Mouse (Mus musculus) hindbrain, embryonic 10.5 days (tissue): ENCODE results near the gene Chrdl2. TPM values are rescaled to one million over a fixed set of nuclear protein-coding genes. Genes with fewer than 3 reads are reported as not detected.
"Not testable (repeated sequence)": the region's sequence is repeated elsewhere in the genome, so short reads cannot be mapped to it uniquely, and the experiment has no call there.

Source experiments
- DNase-seq: peaks from one replicate; pipeline ENCODE4 v3.0.0-alpha.2; 2017; ENCODE audit warnings: low spot score
- H3K27ac ChIP-seq: fragments of 300-500 bp; sonication (generic); 2 replicates; pipeline ENCODE4 v1.5.1; 2016; ENCODE audit warnings: mild to moderate bottlenecking, moderate library complexity
- H3K27me3 ChIP-seq: fragments of 300-500 bp; sonication (generic); 2 replicates; pipeline ENCODE4 v1.6.1; 2016; ENCODE audit warnings: mild to moderate bottlenecking; ENCODE audit not compliant: poor library complexity, insufficient read depth, severe bottlenecking
- H3K36me3 ChIP-seq: fragments of 300-500 bp; sonication (generic); 2 replicates; pipeline ENCODE4 v1.6.1; 2016; ENCODE audit warnings: mild to moderate bottlenecking, moderate library complexity
- H3K4me1 ChIP-seq: fragments of 300-500 bp; sonication (generic); replicated peaks from 2 replicates; pipeline ENCODE4 v1.6.1; 2016; ENCODE audit warnings: mild to moderate bottlenecking
- H3K4me3 ChIP-seq: fragments of 300-500 bp; sonication (generic); 2 replicates; pipeline ENCODE4 v1.5.1; 2016; ENCODE audit warnings: mild to moderate bottlenecking, moderate library complexity
- H3K9me3 ChIP-seq: fragments of 300-500 bp; sonication (generic); 2 replicates; pipeline ENCODE4 v1.6.1; 2016; ENCODE audit warnings: mild to moderate bottlenecking, moderate library complexity
- WGBS: fragments of 180-500 bp; shearing (Covaris S2); methylation state at CpG from one replicate; pipeline ENCODE4 v1.1.7; 2016; 5-methylcytosine and 5-hydroxymethylcytosine counted together
- polyA plus RNA-seq: library from polyadenylated mRNA; unstranded; fragments of >200 nt; fragmentation: Nextera tagmentation; extraction: Ambion mirVana; gene quantifications from 2 replicates; pipeline ENCODE4 v1.2.1, GENCODE M21; 2016

Gene Chrdl2
- polyA plus RNA-seq, 1 experiment from 2014 or later: 0.56 TPM

- Histone ChIP-seq H3K9me3 (no peaks in the 10 kb centered on the region), H3K27ac (no peak overlapping the region), H3K27me3 (no peaks in the 10 kb centered on the region; the same call in 1 of the 2 replicates), H3K4me3 (no peak overlapping the region), H3K4me1 (peaks cover 4% of the 10 kb centered on the region; the same call in 1 of the 2 replicates), H3K36me3 (no peaks in the 10 kb centered on the region)
- WGBS: 68% methylated on average over 5 of the region's 5 CpGs
- DNase-seq: no peak
Measured at GRCm38 (mm10) chr7:100027353-100027752, 21.4 kb downstream of the Chrdl2 start.

GRCm38 (mm10) chr7:100029307-100029706, 23.3 kb downstream of the Chrdl2 start:
- H3K27ac ChIP-seq: no peak overlapping the region
- H3K36me3 ChIP-seq: no peaks in the 10 kb centered on the region
- no peaks in the 10 kb centered on the region; the same call in 1 of the 2 replicates for H3K27me3 ChIP-seq
- DNase-seq: peak; percentile 30
- H3K4me3 ChIP-seq: no peak overlapping the region
- H3K9me3 ChIP-seq: no peaks in the 10 kb centered on the region
- 38% methylated on average over 3 of the region's 3 CpGs for WGBS
- H3K4me1 ChIP-seq: peaks cover 4% of the 10 kb centered on the region; the same call in 1 of the 2 replicates

- Histone ChIP-seq H3K27ac (no peak overlapping the region), H3K36me3 (no peaks in the 10 kb centered on the region), H3K9me3 (no peaks in the 10 kb centered on the region), H3K4me3 (no peak overlapping the region), H3K4me1 (peaks cover 4% of the 10 kb centered on the region; the same call in 1 of the 2 replicates), H3K27me3 (no peaks in the 10 kb centered on the region; the same call in 1 of the 2 replicates)
- 84% methylated on average over 8 of the region's 8 CpGs for WGBS
- no peak for DNase-seq
Measured at GRCm38 (mm10) chr7:100030996-100031749, 25.2 kb downstream of the Chrdl2 start.

- Histone ChIP-seq H3K36me3 (no peaks in the 10 kb centered on the region), H3K4me3 (no peak overlapping the region), H3K4me1 (no peaks in the 10 kb centered on the region), H3K9me3 (no peaks in the 10 kb centered on the region), H3K27ac (no peak overlapping the region), H3K27me3 (no peaks in the 10 kb centered on the region; the same call in 1 of the 2 replicates)
- no peak for DNase-seq
- 72% methylated on average over 5 of the region's 5 CpGs for WGBS
Measured at GRCm38 (mm10) chr7:100033672-100034071, 27.7 kb downstream of the Chrdl2 start.

- DNase-seq: no peak
- H3K27me3 ChIP-seq: no peaks in the 10 kb centered on the region; the same call in 1 of the 2 replicates
- 88% methylated on average over 11 of the region's 11 CpGs for WGBS
- no peaks in the 10 kb centered on the region for H3K9me3 ChIP-seq
- H3K4me3 ChIP-seq: no peak overlapping the region
- no peaks in the 10 kb centered on the region for H3K4me1 ChIP-seq
- no peak overlapping the region for H3K27ac ChIP-seq
- H3K36me3 ChIP-seq: no peaks in the 10 kb centered on the region
Measured at GRCm38 (mm10) chr7:100034815-100035463, 29.0 kb downstream of the Chrdl2 start.

- Histone ChIP-seq H3K27ac (no peak overlapping the region), H3K4me3 (no peak overlapping the region), H3K27me3 (no peaks in the 10 kb centered on the region), H3K36me3 (no peaks in the 10 kb centered on the region), H3K4me1 (no peaks in the 10 kb centered on the region), H3K9me3 (no peaks in the 10 kb centered on the region)
- 82% methylated on average over 7 of the region's 7 CpGs for WGBS
- no peak for DNase-seq
Measured at GRCm38 (mm10) chr7:100036050-100036449, 30.1 kb downstream of the Chrdl2 start.

- Histone ChIP-seq H3K4me1 (no peaks in the 10 kb centered on the region), H3K9me3 (no peaks in the 10 kb centered on the region), H3K4me3 (no peak overlapping the region), H3K27me3 (0 out of 2 replicates have a peak, but pooled peaks cover under 1% of the 10 kb centered on the region), H3K27ac (no peak overlapping the region), H3K36me3 (no peaks in the 10 kb centered on the region)
- WGBS: 87% methylated on average over 3 of the region's 3 CpGs
- DNase-seq: no peak
Measured at GRCm38 (mm10) chr7:100036495-100036894, 30.5 kb downstream of the Chrdl2 start.

GRCm38 (mm10) chr7:100042120-100042519, 36.1 kb downstream of the Chrdl2 start:
- 10% methylated on average over 31 of the region's 31 CpGs for WGBS
- peaks cover 19% of the 10 kb centered on the region for H3K27me3 ChIP-seq
- H3K9me3 ChIP-seq: no peaks in the 10 kb centered on the region
- peak overlapping the region; percentile 32 for H3K4me3 ChIP-seq
- H3K27ac ChIP-seq: peak overlapping the region; percentile 19; the same call in 1 of the 2 replicates
- DNase-seq: peak; percentile 52
- H3K4me1 ChIP-seq: peaks cover 25% of the 10 kb centered on the region
- H3K36me3 ChIP-seq: no peaks in the 10 kb centered on the region

- 91% methylated on average over 5 of the region's 5 CpGs for WGBS
- Histone ChIP-seq H3K9me3 (no peaks in the 10 kb centered on the region), H3K36me3 (no peaks in the 10 kb centered on the region), H3K27ac (0 out of 2 replicates have a peak overlapping the region, but pooled peaks have one; percentile 19), H3K4me1 (peaks cover 25% of the 10 kb centered on the region), H3K27me3 (peaks cover 19% of the 10 kb centered on the region), H3K4me3 (no peak overlapping the region)
- no peak for DNase-seq
Measured at GRCm38 (mm10) chr7:100043096-100043495, 37.1 kb downstream of the Chrdl2 start.

GRCm38 (mm10) chr7:100043605-100044031, 37.6 kb downstream of the Chrdl2 start:
- 50% methylated on average over 4 of the region's 4 CpGs for WGBS
- H3K27ac ChIP-seq: no peak overlapping the region
- H3K27me3 ChIP-seq: peaks cover 19% of the 10 kb centered on the region
- peaks cover 25% of the 10 kb centered on the region for H3K4me1 ChIP-seq
- H3K4me3 ChIP-seq: no peak overlapping the region
- H3K9me3 ChIP-seq: no peaks in the 10 kb centered on the region
- no peak for DNase-seq
- no peaks in the 10 kb centered on the region for H3K36me3 ChIP-seq

GRCm38 (mm10) chr7:100046486-100046885, 40.5 kb downstream of the Chrdl2 start:
- Histone ChIP-seq H3K4me3 (no peak overlapping the region), H3K9me3 (no peaks in the 10 kb centered on the region), H3K4me1 (peaks cover 30% of the 10 kb centered on the region), H3K27me3 (peaks cover 19% of the 10 kb centered on the region), H3K36me3 (no peaks in the 10 kb centered on the region), H3K27ac (no peak overlapping the region)
- no peak for DNase-seq
- WGBS: 80% methylated on average over 2 of the region's 2 CpGs

GRCm38 (mm10) chr7:100051904-100052303, 45.9 kb downstream of the Chrdl2 start:
- no peak for DNase-seq
- H3K4me1 ChIP-seq: peaks cover 6% of the 10 kb centered on the region
- 72% methylated on average over 4 of the region's 4 CpGs for WGBS
- H3K4me3 ChIP-seq: no peak overlapping the region
- H3K27me3 ChIP-seq: no peaks in the 10 kb centered on the region
- H3K36me3 ChIP-seq: no peaks in the 10 kb centered on the region
- no peak overlapping the region for H3K27ac ChIP-seq
- H3K9me3 ChIP-seq: no peaks in the 10 kb centered on the region

- H3K4me1 ChIP-seq, H3K27ac ChIP-seq, H3K27me3 ChIP-seq, H3K36me3 ChIP-seq, H3K9me3 ChIP-seq, DNase-seq, H3K4me3 ChIP-seq: not testable (repeated sequence)
- 94% methylated on average over 2 of the region's 2 CpGs for WGBS
Measured at GRCm38 (mm10) chr7:100052991-100053390, 47.0 kb downstream of the Chrdl2 start.
